Mouse (Mus musculus) hindbrain, embryonic 11.5 days (tissue): ENCODE measurements around the gene Aspa. TPM values are rescaled to one million over a fixed set of nuclear protein-coding genes. Genes with fewer than 3 reads are reported as not detected.
"Not testable (repeated sequence)": the region's sequence is repeated elsewhere in the genome, so short reads cannot be mapped to it uniquely, and the experiment has no call there.

Experiments used
- ATAC-seq: fragments of 200-750 bp; cut with Nextera tagmentation; 2 replicates; pipeline ENCODE4 v1.8.0; 2017; ENCODE audit warnings: mild to moderate bottlenecking, moderate TSS enrichment, moderate library complexity; ENCODE audit not compliant: low FRiP score
- DNase-seq: peaks from one replicate; pipeline ENCODE4 v3.0.0-alpha.2; 2015; ENCODE audit warnings: low spot score
- H3K27ac ChIP-seq: fragments of 300-500 bp; sonication (generic); 2 replicates; pipeline ENCODE4 v1.5.1; 2014; ENCODE audit warnings: mild to moderate bottlenecking, low read depth, low read length
- H3K27me3 ChIP-seq: fragments of 300-500 bp; sonication (generic); 2 replicates; pipeline ENCODE4 v1.6.1; 2014; ENCODE audit warnings: mild to moderate bottlenecking, low read length, moderate library complexity, mixed read lengths; ENCODE audit not compliant: control insufficient read depth, insufficient read depth
- H3K36me3 ChIP-seq: fragments of 300-500 bp; sonication (generic); 2 replicates; pipeline ENCODE4 v1.6.1; 2014; ENCODE audit warnings: mild to moderate bottlenecking, low read length, moderate library complexity, mixed read lengths; ENCODE audit not compliant: control insufficient read depth, insufficient read depth
- H3K4me1 ChIP-seq: fragments of 300-500 bp; sonication (generic); replicated peaks from 2 replicates; pipeline ENCODE4 v1.6.1; 2014; ENCODE audit warnings: low read length, mixed read lengths; ENCODE audit not compliant: control insufficient read depth, insufficient read depth
- H3K4me2 ChIP-seq: fragments of 300-500 bp; sonication (generic); replicated peaks from 2 replicates; pipeline ENCODE4 v1.6.1; 2014; ENCODE audit warnings: mild to moderate bottlenecking, low read depth, low read length
- H3K4me3 ChIP-seq: fragments of 300-500 bp; sonication (generic); 2 replicates; pipeline ENCODE4 v1.5.1; 2014; ENCODE audit warnings: low read depth, low read length
- H3K9ac ChIP-seq: fragments of 300-500 bp; sonication (generic); 2 replicates; pipeline ENCODE4 v1.6.1; 2014; ENCODE audit warnings: low read depth, low read length
- H3K9me3 ChIP-seq: fragments of 300-500 bp; sonication (generic); 2 replicates; pipeline ENCODE4 v1.6.1; 2016; ENCODE audit warnings: low read length; ENCODE audit not compliant: control insufficient read depth
- WGBS: fragments of 180-500 bp; shearing (Covaris S2); extraction: QIAGEN DNeasy Blood & Tissue Kit; methylation state at CpG from one replicate; pipeline ENCODE4 v1.1.7; 2014; 5-methylcytosine and 5-hydroxymethylcytosine counted together
- polyA plus RNA-seq: library from polyadenylated mRNA; unstranded; fragments of >200 nt; fragmentation: Nextera tagmentation; extraction: Ambion mirVana; gene quantifications from 2 replicates; pipeline ENCODE4 v1.2.1, GENCODE M21; 2014

Aspa gene
- polyA plus RNA-seq, 1 experiment from 2014 or later = 0.97 TPM

GRCm38 (mm10) chr11:73318581-73318980, 10.8 kb downstream of the Aspa start:
- H3K4me3 ChIP-seq, H3K27ac ChIP-seq, H3K9ac ChIP-seq, H3K4me2 ChIP-seq, H3K9me3 ChIP-seq, ATAC-seq, H3K27me3 ChIP-seq, H3K4me1 ChIP-seq, DNase-seq, H3K36me3 ChIP-seq: not testable (repeated sequence)
- 74% methylated on average over 2 of the region's 2 CpGs for WGBS

- H3K36me3 ChIP-seq = no peaks in the 10 kb centered on the region
- WGBS = 32% methylated on average over 3 of the region's 3 CpGs
- DNase-seq (no peak), ATAC-seq (no peak)
- H3K4me1 ChIP-seq = no peaks in the 10 kb centered on the region
- no peaks in the 10 kb centered on the region for H3K27me3 ChIP-seq
- no peaks in the 10 kb centered on the region for H3K9me3 ChIP-seq
- no peak overlapping the region for H3K4me2 ChIP-seq
- no peak overlapping the region for H3K4me3 ChIP-seq
- H3K27ac ChIP-seq = no peak overlapping the region
- H3K9ac ChIP-seq = no peak overlapping the region
Measured at GRCm38 (mm10) chr11:73315961-73316360, 13.4 kb downstream of the Aspa start.

- 48% methylated on average over 2 of the region's 2 CpGs for WGBS
- Histone ChIP-seq H3K9me3 (no peaks in the 10 kb centered on the region), H3K27me3 (no peaks in the 10 kb centered on the region), H3K9ac (no peak overlapping the region), H3K4me2 (no peak overlapping the region), H3K4me3 (no peak overlapping the region), H3K36me3 (no peaks in the 10 kb centered on the region), H3K4me1 (no peaks in the 10 kb centered on the region), H3K27ac (no peak overlapping the region)
- DNase-seq (no peak), ATAC-seq (no peak)
Measured at GRCm38 (mm10) chr11:73303123-73303522, 26.3 kb downstream of the Aspa start.

GRCm38 (mm10) chr11:73289621-73290020, 39.8 kb downstream of the Aspa start:
- WGBS = 86% methylated on average over 1 of the region's 1 CpGs
- Histone ChIP-seq H3K4me2 (no peak overlapping the region), H3K9ac (no peak overlapping the region), H3K36me3 (no peaks in the 10 kb centered on the region), H3K4me3 (no peak overlapping the region), H3K9me3 (no peaks in the 10 kb centered on the region), H3K4me1 (no peaks in the 10 kb centered on the region), H3K27ac (no peak overlapping the region), H3K27me3 (no peaks in the 10 kb centered on the region)
- ATAC-seq = no peak
- no peak for DNase-seq

GRCm38 (mm10) chr11:73284351-73284750, 45.0 kb downstream of the Aspa start:
- ATAC-seq (no peak), DNase-seq (no peak)
- Histone ChIP-seq H3K9me3 (no peaks in the 10 kb centered on the region), H3K4me2 (no peak overlapping the region), H3K4me3 (no peak overlapping the region), H3K9ac (no peak overlapping the region), H3K27ac (no peak overlapping the region), H3K36me3 (no peaks in the 10 kb centered on the region), H3K4me1 (no peaks in the 10 kb centered on the region; the same call in 1 of the 2 replicates), H3K27me3 (no peaks in the 10 kb centered on the region)

GRCm38 (mm10) chr11:73283926-73284325, 45.5 kb downstream of the Aspa start:
- DNase-seq = no peak
- Histone ChIP-seq H3K9me3 (no peaks in the 10 kb centered on the region), H3K27ac (no peak overlapping the region), H3K9ac (no peak overlapping the region), H3K4me2 (no peak overlapping the region), H3K27me3 (no peaks in the 10 kb centered on the region), H3K4me1 (no peaks in the 10 kb centered on the region; the same call in 1 of the 2 replicates), H3K36me3 (no peaks in the 10 kb centered on the region), H3K4me3 (no peak overlapping the region)
- WGBS = 44% methylated on average over 1 of the region's 1 CpGs
- ATAC-seq = no peak

- Histone ChIP-seq H3K4me3 (no peak overlapping the region), H3K27ac (no peak overlapping the region), H3K4me1 (no peaks in the 10 kb centered on the region; the same call in 1 of the 2 replicates), H3K4me2 (no peak overlapping the region), H3K9ac (no peak overlapping the region), H3K9me3 (no peaks in the 10 kb centered on the region), H3K27me3 (no peaks in the 10 kb centered on the region), H3K36me3 (no peaks in the 10 kb centered on the region)
- 87% methylated on average over 9 of the region's 9 CpGs for WGBS
- ATAC-seq (no peak), DNase-seq (no peak)
Measured at GRCm38 (mm10) chr11:73283369-73283768, 46.0 kb downstream of the Aspa start.

- no peaks in the 10 kb centered on the region for H3K27me3 ChIP-seq
- H3K4me3 ChIP-seq = peak overlapping the region; percentile 26; the same call in 1 of the 2 replicates
- H3K36me3 ChIP-seq = no peaks in the 10 kb centered on the region
- H3K4me1 ChIP-seq = no peaks in the 10 kb centered on the region; the same call in 1 of the 2 replicates
- 4% methylated on average over 16 of the region's 16 CpGs for WGBS
- H3K9me3 ChIP-seq = no peaks in the 10 kb centered on the region
- ATAC-seq (peak; percentile 72), DNase-seq (peak; percentile 59)
- peak overlapping the region; percentile 8; the same call in 1 of the 2 replicates for H3K9ac ChIP-seq
- H3K27ac ChIP-seq = no peak overlapping the region
- H3K4me2 ChIP-seq = peak overlapping the region; percentile 37
Measured at GRCm38 (mm10) chr11:73281528-73282027, 47.8 kb downstream of the Aspa start.

GRCm38 (mm10) chr11:73280710-73281109, 48.7 kb downstream of the Aspa start:
- H3K27me3 ChIP-seq = no peaks in the 10 kb centered on the region
- DNase-seq (no peak), ATAC-seq (no peak)
- H3K27ac ChIP-seq = no peak overlapping the region
- H3K9ac ChIP-seq = no peak overlapping the region
- no peak overlapping the region for H3K4me2 ChIP-seq
- no peak overlapping the region for H3K4me3 ChIP-seq
- WGBS = 58% methylated on average over 5 of the region's 5 CpGs
- no peaks in the 10 kb centered on the region; the same call in 1 of the 2 replicates for H3K4me1 ChIP-seq
- H3K9me3 ChIP-seq = no peaks in the 10 kb centered on the region
- H3K36me3 ChIP-seq = no peaks in the 10 kb centered on the region
